8 mouse cellular contexts compared by ENCODE assay signal in the genomic region with DNA sequence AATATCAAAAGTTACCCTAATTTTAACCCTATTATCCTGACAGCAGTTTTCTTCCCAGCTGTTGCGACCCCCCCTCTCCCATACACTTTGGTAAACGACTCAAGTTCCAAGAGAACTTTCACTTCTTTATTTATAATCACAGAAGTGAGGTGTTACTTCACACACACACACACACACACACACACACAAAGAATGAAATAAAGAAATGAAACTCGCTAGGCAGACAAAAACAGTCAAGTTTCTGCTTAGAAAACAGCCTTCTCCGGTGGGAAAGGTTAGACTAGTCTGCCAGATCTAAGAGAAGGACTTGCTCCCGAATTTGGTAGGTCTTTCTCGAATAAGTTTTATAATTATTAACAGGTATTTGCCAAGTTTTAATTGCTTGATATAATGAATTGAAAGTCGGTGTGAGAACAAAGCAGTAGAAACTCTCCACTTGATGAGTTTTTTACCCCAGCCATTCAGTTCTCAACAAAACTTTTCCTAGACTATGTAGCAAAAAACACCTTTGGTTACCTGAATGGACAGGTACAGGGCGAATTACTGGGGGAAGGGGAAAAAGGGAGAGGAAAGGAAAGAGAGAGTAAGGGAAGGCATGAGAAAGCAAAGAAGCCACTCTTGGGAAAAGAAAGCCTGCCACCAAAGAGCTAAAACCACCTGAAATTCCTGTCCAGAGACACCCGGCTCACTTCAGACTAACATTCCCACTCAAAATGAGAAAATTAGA. TPM values are rescaled to one million over a fixed set of nuclear protein-coding genes. Genes with fewer than 3 reads are reported as not detected.
DNase-seq lines count a peak whose midpoint lies in the region; ATAC-seq and TF ChIP-seq lines count a peak whose summit lies in the region.

No protein-coding gene starts in this region.

- peak overlapping the region; percentile 69 for H3K4me2 ChIP-seq in forebrain, postnatal 0 days (ENCODE audit: low read depth)
- H3K4me2 ChIP-seq in liver, embryonic 12.5 days, result peak overlapping the region; percentile 94

- WGBS in forebrain, postnatal 0 days, result 6% methylated on average over 9 of the region's 9 CpGs
- WGBS in liver, embryonic 12.5 days (ENCODE audit: insufficient replicate concordance), result 1% methylated on average over 9 of the region's 9 CpGs
- WGBS in small intestine, adult 2 months, result 8% methylated on average over 9 of the region's 9 CpGs

- DNase-seq in A20 (ENCODE audit: low read depth, low spot score), result peak; percentile 73
- peak; percentile 34 for DNase-seq in forebrain, postnatal 0 days
- DNase-seq in testis, postnatal 14 days (ENCODE audit: low spot score), result no peak
- no peak for DNase-seq in T-cell, adult 2 months (ENCODE audit: low spot score)

- H3K9me3 ChIP-seq in erythroblast, embryonic 14.5 days (ENCODE audit: control insufficient read depth, low read length), result no peaks in the 10 kb centered on the region
- H3K9me3 ChIP-seq in forebrain, postnatal 0 days (ENCODE audit: low read length), result no peaks in the 10 kb centered on the region
- no peaks in the 10 kb centered on the region for H3K9me3 ChIP-seq in liver, embryonic 12.5 days (replicated peaks)

- H3K9ac ChIP-seq in forebrain, postnatal 0 days, result peak overlapping the region; percentile 95
- peak overlapping the region; percentile 99 for H3K9ac ChIP-seq in liver, embryonic 12.5 days

- peaks cover 30% of the 10 kb centered on the region for H3K27me3 ChIP-seq in erythroblast, embryonic 14.5 days (ENCODE audit: control insufficient read depth)
- H3K27me3 ChIP-seq in forebrain, postnatal 0 days (ENCODE audit: insufficient read depth, low read length), result no peaks in the 10 kb centered on the region
- no peaks in the 10 kb centered on the region; the same call in 1 of the 2 replicates for H3K27me3 ChIP-seq in liver, embryonic 12.5 days (replicated peaks)
- peaks cover 56% of the 10 kb centered on the region for H3K27me3 ChIP-seq in small intestine, adult 2 months (ENCODE audit: control insufficient read depth, insufficient read depth, low read length)

- H3K36me3 ChIP-seq in erythroblast, embryonic 14.5 days (ENCODE audit: control insufficient read depth), result peaks cover 5% of the 10 kb centered on the region
- no peaks in the 10 kb centered on the region for H3K36me3 ChIP-seq in forebrain, postnatal 0 days (ENCODE audit: insufficient read depth)
- H3K36me3 ChIP-seq in liver, embryonic 12.5 days, result no peaks in the 10 kb centered on the region; the same call in 1 of the 2 replicates
- H3K36me3 ChIP-seq in small intestine, adult 2 months (ENCODE audit: control insufficient read depth, insufficient read depth, low read length), result no peaks in the 10 kb centered on the region

- no peak for TF ChIP-seq CTCF in forebrain, postnatal 0 days (IDR thresholded peaks at IDR 0.05; ENCODE audit: low read depth)
- no peak for TF ChIP-seq CTCF in small intestine, adult 2 months (IDR thresholded peaks at IDR 0.05; ENCODE audit: extremely low read depth, insufficient read length, insufficient replicate concordance, low read depth, low read length)

- ATAC-seq in erythroblast, adult 5-6 weeks (replicated peaks; ENCODE audit: low FRiP score, poor library complexity, severe bottlenecking), result no peak
- no peak for ATAC-seq in forebrain, postnatal 0 days
- no peak for ATAC-seq in liver, embryonic 12.5 days

- TF ChIP-seq POLR2A in small intestine, adult 2 months (IDR thresholded peaks at IDR 0.05; ENCODE audit: low read depth, low read length), result no peak

- H3K4me1 ChIP-seq in erythroblast, embryonic 14.5 days (ENCODE audit: control insufficient read depth), result peaks cover 62% of the 10 kb centered on the region
- 0 out of 2 replicates have a peak, but pooled peaks cover 3% of the 10 kb centered on the region for H3K4me1 ChIP-seq in forebrain, postnatal 0 days (ENCODE audit: insufficient read depth)
- peaks cover 49% of the 10 kb centered on the region for H3K4me1 ChIP-seq in liver, embryonic 12.5 days
- no peaks in the 10 kb centered on the region; the same call in 1 of the 2 replicates for H3K4me1 ChIP-seq in small intestine, adult 2 months (ENCODE audit: control insufficient read depth, insufficient read depth, insufficient read length, low read length)

- H3K27ac ChIP-seq in forebrain, postnatal 0 days (ENCODE audit: low read depth, low read length), result peak overlapping the region; percentile 98
- H3K27ac ChIP-seq in liver, embryonic 12.5 days, result peak overlapping the region; percentile 95
- H3K27ac ChIP-seq in small intestine, adult 2 months (ENCODE audit: insufficient read depth, low read depth, low read length), result peak overlapping the region; percentile 72

- H3K4me3 ChIP-seq in erythroblast, embryonic 14.5 days (replicated peaks), result peak overlapping the region; percentile 76
- peak overlapping the region; percentile 56 for H3K4me3 ChIP-seq in forebrain, postnatal 0 days (ENCODE audit: low read depth, low read length)
- H3K4me3 ChIP-seq in liver, embryonic 12.5 days, result peak overlapping the region; percentile 97
- peak overlapping the region; percentile 62 for H3K4me3 ChIP-seq in small intestine, adult 2 months (ENCODE audit: low read depth, low read length)

RNA-seq across cellular contexts. Expression of a gene that starts 5.0 kb away (rescaled TPM):
- polyA plus RNA-seq in erythroblast, embryonic 14.5 days (2012), result 0.54 and 0.76 TPM in 2 replicates
- total RNA-seq in erythroblast, adult 5-6 weeks (2015; ENCODE audit: low replicate concordance), result 33.2 and 42.6 TPM in 2 replicates
- 39.3 and 42.8 TPM in 2 replicates for total RNA-seq in erythroblast, adult 5-6 weeks (2017; ENCODE audit: low replicate concordance)
- 150 and 186 TPM in 2 replicates for total RNA-seq in forebrain, postnatal 0 days (2014; rRNA removed)
- 47.7 and 50.6 TPM in 2 replicates for polyA plus RNA-seq in forebrain, postnatal 0 days (2015; fragmentation: Nextera tagmentation; extraction: Ambion mirVana)
- polyA plus RNA-seq in liver, embryonic 12.5 days (2016; fragmentation: Nextera tagmentation; extraction: Ambion mirVana), result 22.1 and 24.3 TPM in 2 replicates
- 3.1 and 3.7 TPM in 2 replicates for polyA plus RNA-seq in small intestine, adult 2 months (2012; rRNA removed)

Comparison
In these comparisons a context has a peak if more than half of its experiments do, and no peak if none do; other contexts are left out.
1. DNase-seq: peak in A20 (single experiment) and forebrain, postnatal 0 days (single experiment); none in testis, postnatal 14 days (single experiment) and T-cell, adult 2 months (single experiment).
2. Peak in every context shown above with its lines, with median percentiles within 50 percentile points of each other: H3K4me3 ChIP-seq and H3K27ac ChIP-seq.